Comparison of ENCODE assay signal across 18 mouse cellular contexts in the genomic region with DNA sequence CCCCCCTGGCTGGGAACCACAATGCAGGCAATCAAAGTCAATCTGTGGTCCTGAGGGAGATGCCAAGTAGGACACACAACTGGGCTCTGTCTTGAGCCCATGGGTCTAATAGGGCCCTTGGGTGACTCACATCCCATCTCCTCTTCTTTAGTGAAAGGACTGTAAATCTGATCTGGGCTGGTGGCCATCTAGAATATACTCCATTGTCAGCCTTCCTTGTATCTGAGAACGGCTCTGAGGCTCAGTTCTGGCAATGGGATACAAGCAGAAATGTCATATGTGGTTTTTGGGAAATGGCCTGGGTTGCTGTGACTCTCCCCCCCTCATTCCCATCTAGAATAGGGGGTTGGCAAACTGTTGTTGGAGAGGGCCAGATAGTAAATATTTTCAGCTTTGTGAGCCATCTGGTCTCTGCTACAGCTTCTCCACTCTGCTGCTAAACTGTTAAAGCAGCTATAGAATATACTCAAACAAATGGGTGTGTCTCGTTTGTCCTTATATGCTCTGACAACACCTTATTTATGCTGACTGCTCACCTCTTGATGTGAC. TPM values are rescaled to one million over a fixed set of nuclear protein-coding genes. Genes with fewer than 3 reads are reported as not detected.
DNase-seq lines count a peak whose midpoint lies in the region; ATAC-seq and TF ChIP-seq lines count a peak whose summit lies in the region.
"Had no signal": no experiment of that assay in that cellular context is flagged by ENCODE, and none has a peak within 500 bp of the region (broad histone marks: within the 10 kb centered on the region; RNA-seq: fewer than 3 reads in every experiment).

No protein-coding gene starts in this region.

- no peak overlapping the region for H3K4me2 ChIP-seq in forebrain, postnatal 0 days (ENCODE audit: low read depth)
- H3K4me2 ChIP-seq: embryonic facial prominence, embryonic 13.5 days; heart, embryonic 13.5 days; hindbrain, embryonic 15.5 days had no signal

- H3K27me3 ChIP-seq in heart, adult 2 months (ENCODE audit: control insufficient read depth, insufficient read depth, low read length): no peaks in the 10 kb centered on the region
- no peaks in the 10 kb centered on the region for H3K27me3 ChIP-seq in forebrain, postnatal 0 days (ENCODE audit: insufficient read depth, low read length)
- H3K27me3 ChIP-seq: CH12.LX; embryonic facial prominence, embryonic 13.5 days; hindbrain, embryonic 15.5 days had no signal

- TF ChIP-seq POLR2A in heart, adult 2 months (IDR thresholded peaks at IDR 0.05; ENCODE audit: insufficient read depth, low read depth, low read length): no peak

- H3K4me1 ChIP-seq in heart, adult 2 months (ENCODE audit: control insufficient read depth, insufficient read depth, low read length): no peaks in the 10 kb centered on the region
- H3K4me1 ChIP-seq in forebrain, postnatal 0 days (ENCODE audit: insufficient read depth): peaks cover 6% of the 10 kb centered on the region; the same call in 1 of the 2 replicates
- H3K4me1 ChIP-seq: embryonic facial prominence, embryonic 13.5 days; heart, embryonic 13.5 days; hindbrain, embryonic 15.5 days had no signal

- intact Hi-C loops in heart, adult 2 months (cut with DNase I): no loop called here

- no peak for TF ChIP-seq CTCF in heart, adult 2 months (IDR thresholded peaks at IDR 0.05)
- TF ChIP-seq CTCF in forebrain, postnatal 0 days (IDR thresholded peaks at IDR 0.05; ENCODE audit: low read depth): no peak

- no peak overlapping the region for H3K27ac ChIP-seq in heart, adult 2 months
- H3K27ac ChIP-seq in forebrain, postnatal 0 days (ENCODE audit: low read depth, low read length): no peak overlapping the region
- H3K27ac ChIP-seq: embryonic facial prominence, embryonic 13.5 days; heart, embryonic 13.5 days; hindbrain, embryonic 15.5 days had no signal

- H3K4me3 ChIP-seq in heart, adult 2 months: no peak overlapping the region
- H3K4me3 ChIP-seq in forebrain, postnatal 0 days (ENCODE audit: low read depth, low read length): no peak overlapping the region
- H3K4me3 ChIP-seq: embryonic facial prominence, embryonic 13.5 days; heart, embryonic 13.5 days; hindbrain, embryonic 15.5 days had no signal

- 55% methylated on average over 2 of the region's 2 CpGs for WGBS in heart, adult 2 months
- 52% methylated on average over 2 of the region's 2 CpGs for WGBS in forebrain, postnatal 0 days

- DNase-seq in cerebellum, adult 9-11 months: peak; percentile 18
- DNase-seq in cerebellum, adult 11-12 months: no peak
- DNase-seq in heart, adult 11 months: peak; percentile 79
- DNase-seq in heart, adult 2 months: no peak
- peak; percentile 37 for DNase-seq in brain, adult 2 months (ENCODE audit: low read depth, low spot score)
- DNase-seq in forebrain, postnatal 0 days: peak; percentile 42
- DNase-seq in frontal cortex, postnatal 10 days (ENCODE audit: low spot score in 2 of 2): no peak
- DNase-seq: adrenal gland, adult 2 months; adrenal gland, postnatal 25 days; gastrocnemius, postnatal 14 days; heart, postnatal 36 days; kidney, adult 2 months had no signal

- TF ChIP-seq EP300 in heart, adult 2 months (IDR thresholded peaks at IDR 0.05; ENCODE audit: insufficient read depth, low read depth, low read length): no peak

- H3K9ac ChIP-seq in heart, adult 2 months (ENCODE audit: low read depth, low read length): no peak overlapping the region
- no peak overlapping the region for H3K9ac ChIP-seq in forebrain, postnatal 0 days
- H3K9ac ChIP-seq: embryonic facial prominence, embryonic 13.5 days; heart, embryonic 13.5 days; hindbrain, embryonic 15.5 days had no signal

- ATAC-seq in forebrain, postnatal 0 days: peak; percentile 58
- ATAC-seq: intestine, embryonic 16.5 days had no signal

- H3K79me2 ChIP-seq in heart, adult 2 months (replicated peaks; ENCODE audit: control insufficient read depth, insufficient read depth, low read length): no peaks in the 10 kb centered on the region

- H3K36me3 ChIP-seq in heart, adult 2 months (ENCODE audit: control insufficient read depth, insufficient read depth, low read length): no peaks in the 10 kb centered on the region
- no peaks in the 10 kb centered on the region for H3K36me3 ChIP-seq in forebrain, postnatal 0 days (ENCODE audit: insufficient read depth)
- H3K36me3 ChIP-seq: embryonic facial prominence, embryonic 13.5 days; heart, embryonic 13.5 days; hindbrain, embryonic 15.5 days had no signal

- no peaks in the 10 kb centered on the region for H3K9me3 ChIP-seq in forebrain, postnatal 0 days (ENCODE audit: low read length)
- H3K9me3 ChIP-seq: embryonic facial prominence, embryonic 13.5 days; heart, embryonic 13.5 days; hindbrain, embryonic 15.5 days had no signal

RNA-seq across cellular contexts. Expression of gene Pcdh8, which starts 17.6 kb away (rescaled TPM):
- not detected for total RNA-seq in heart, adult 2 months (2021)
- not detected in 2 replicates for polyA plus RNA-seq in heart, adult 2 months (2012; rRNA removed)
- total RNA-seq in forebrain, postnatal 0 days (2014; rRNA removed): 86.4 and 130 TPM in 2 replicates
- polyA plus RNA-seq in forebrain, postnatal 0 days (2015; fragmentation: Nextera tagmentation; extraction: Ambion mirVana): 41.8 and 51.5 TPM in 2 replicates
- total RNA-seq: CH12.LX; gastrocnemius, adult 18-20 months; gastrocnemius, postnatal 14 days had no signal

Comparison
In these comparisons a context has a peak if more than half of its experiments do, and no peak if none do; other contexts are left out.
1. DNase-seq: peak in cerebellum, adult 9-11 months (single experiment), heart, adult 11 months (single experiment), brain, adult 2 months (single experiment) and forebrain, postnatal 0 days (single experiment); none in cerebellum, adult 11-12 months (single experiment), heart, adult 2 months (0 of 2) and frontal cortex, postnatal 10 days (0 of 2).
2. RNA of gene Pcdh8, which starts 17.6 kb away (total RNA-seq): 86.4 to 130 TPM in forebrain, postnatal 0 days; not detected in heart, adult 2 months; every median in the first group is over 10 times any median in the second.